Mouse (Mus musculus): ENCODE results near the gene Hp1bp3. TPM values are rescaled to one million over a fixed set of nuclear protein-coding genes. Genes with fewer than 3 reads are reported as not detected.

Gene Hp1bp3
- polyA plus RNA-seq, 1 experiment = 19.6 TPM

DNA sequence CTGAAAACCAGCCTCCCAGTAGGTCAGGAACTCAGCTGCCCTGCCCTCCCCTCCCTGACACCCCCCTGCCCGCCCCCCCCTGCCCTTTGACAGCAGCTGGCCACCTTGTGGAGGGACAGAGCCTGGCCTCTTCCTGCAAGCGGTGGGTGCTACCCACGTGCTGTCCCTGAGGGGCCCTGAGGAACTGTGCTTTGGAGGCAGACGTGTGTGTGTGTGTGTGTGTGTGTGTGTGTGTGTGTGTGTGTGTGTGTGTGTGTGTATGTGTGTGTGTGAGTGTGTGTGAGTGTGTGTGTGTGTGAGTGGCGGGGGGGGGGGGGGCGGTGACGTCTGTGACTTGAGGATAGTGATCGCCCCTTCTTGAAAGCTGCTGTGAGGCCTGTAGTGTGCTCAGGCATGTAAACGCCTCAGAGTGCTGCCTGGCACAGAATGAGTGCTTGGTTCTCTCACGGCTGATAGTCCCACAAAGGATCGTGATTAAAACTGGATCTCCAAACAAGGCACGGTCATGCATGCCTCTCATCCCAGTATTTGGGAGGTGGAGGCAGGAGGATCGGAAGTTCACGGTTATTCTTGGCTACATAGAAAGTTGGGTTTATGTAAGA is 78.0 kb downstream of the Hp1bp3 start:
- peaks cover 12% of the 10 kb centered on the region for H3K4me1 ChIP-seq (ENCODE audit: control insufficient read depth, insufficient read depth, insufficient read length, low read length)
- no peaks in the 10 kb centered on the region for H3K27me3 ChIP-seq (ENCODE audit: control insufficient read depth, insufficient read depth, low read length)
- no peaks in the 10 kb centered on the region for H3K36me3 ChIP-seq (ENCODE audit: control insufficient read depth, insufficient read depth, low read length)
- H3K4me3 ChIP-seq (ENCODE audit: low read depth, low read length) = no peak overlapping the region
- H3K27ac ChIP-seq (ENCODE audit: insufficient read depth, low read depth, low read length) = no peak overlapping the region
- 89% methylated on average over 11 of the region's 14 CpGs for WGBS
- TF ChIP-seq POLR2A (IDR thresholded peaks at IDR 0.05; ENCODE audit: low read depth, low read length) = no peak
- TF ChIP-seq CTCF (IDR thresholded peaks at IDR 0.05; ENCODE audit: extremely low read depth, insufficient read length, insufficient replicate concordance, low read depth, low read length) = no peak

Other genes starting within 250 kb of the Hp1bp3 start
- 14.7 and 19.4 TPM in 2 replicates for gene Eif4g3, start 223.3 kb upstream of the Hp1bp3 start, polyA plus RNA-seq (2012; rRNA removed)
- gene Sh2d5, start 34.1 kb downstream of the Hp1bp3 start, polyA plus RNA-seq (2012; rRNA removed) = 0.41 and 0.79 TPM in 2 replicates
- 0.11 and 0.19 TPM in 2 replicates for gene Kif17, start 34.1 kb downstream of the Hp1bp3 start, polyA plus RNA-seq (2012; rRNA removed)
- gene Ddost, start 88.4 kb downstream of the Hp1bp3 start, polyA plus RNA-seq (2012; rRNA removed) = 150 and 244 TPM in 2 replicates
- 54.9 and 134 TPM in 2 replicates for gene Pink1, start 110.0 kb downstream of the Hp1bp3 start, polyA plus RNA-seq (2012; rRNA removed)
- 218 and 419 TPM in 2 replicates for gene Cda, start 151.7 kb downstream of the Hp1bp3 start, polyA plus RNA-seq (2012; rRNA removed)
- 0.08 TPM in 1 of 2 replicates, not detected in the other for gene Fam43b, start 180.2 kb downstream of the Hp1bp3 start, polyA plus RNA-seq (2012; rRNA removed)
- 21.1 and 29.5 TPM in 2 replicates for gene Mul1, start 218.4 kb downstream of the Hp1bp3 start, polyA plus RNA-seq (2012; rRNA removed)
- gene Camk2n1, start 238.0 kb downstream of the Hp1bp3 start, polyA plus RNA-seq (2012; rRNA removed) = 38.7 and 93.9 TPM in 2 replicates

Measured in small intestine, adult 2 months (tissue).